Mouse (Mus musculus) G1E (cell line): ENCODE measurements around the gene Cep57l1.

Source experiments
- CTCF ChIP-seq: IDR thresholded peaks from 2 replicates; pipeline ENCODE4 v1.5.1; 2012; ENCODE audit warnings: low read depth, low read length, inconsistent platforms, mixed read lengths
- TAL1 ChIP-seq: conservative IDR thresholded peaks from 2 replicates; pipeline ENCODE4 v1.6.1; 2012; ENCODE audit warnings: low read depth, low read length, inconsistent platforms, mixed read lengths

DNA sequence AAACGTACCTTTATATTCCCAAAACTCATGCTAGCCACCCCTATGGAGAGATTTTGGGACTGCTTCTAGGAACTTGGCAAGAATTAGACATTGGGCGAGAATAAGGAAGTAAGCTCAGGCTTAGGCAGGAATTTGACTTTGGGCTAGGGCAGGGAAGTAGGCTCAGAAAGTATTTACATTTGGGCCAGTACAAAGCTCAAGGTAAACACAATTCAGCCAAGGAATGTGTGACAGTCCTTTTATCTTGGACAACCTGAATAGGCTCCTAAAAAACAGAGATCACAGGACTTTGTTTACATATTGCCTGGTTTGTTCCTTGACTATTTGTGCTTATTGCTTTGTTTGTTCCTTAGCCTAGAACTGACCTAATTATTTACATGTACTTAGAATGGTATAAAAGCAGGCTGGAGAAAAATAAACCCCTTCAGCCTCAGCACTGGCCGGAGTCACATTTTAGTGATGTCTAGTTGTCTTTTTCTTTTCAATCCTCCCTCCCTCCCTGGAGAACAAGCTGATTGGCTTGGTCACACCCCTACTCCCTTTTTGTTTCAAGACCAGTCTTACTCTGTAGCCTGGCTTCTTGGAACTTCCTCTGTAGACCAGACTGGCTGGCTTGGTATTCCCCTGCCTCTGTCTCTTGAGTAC lies 45.8 kb downstream of the Cep57l1 start:
- TF ChIP-seq CTCF (no peak), TAL1 (no peak)
